7 mouse cellular contexts compared by ENCODE assay signal in genomic region chr10:128821358-128822056, GRCm38 (mm10). TPM values are rescaled to one million over a fixed set of nuclear protein-coding genes. Genes with fewer than 3 reads are reported as not detected.
DNase-seq lines count a peak whose midpoint lies in the region; ATAC-seq lines count a peak whose summit lies in the region.

Gene Ormdl2 (minus strand): TSS chr10:128821645.

- peak; percentile 99 for DNase-seq in adrenal gland, adult 8-10 months
- DNase-seq in embryo, embryonic 9.5 days (ENCODE audit: extremely low spot score): peak; percentile 99
- DNase-seq in gastrocnemius, postnatal 4 days (ENCODE audit: low spot score in 2 of 2): peak; percentile 96 to 98
- DNase-seq in left cerebral cortex, postnatal 36 days (ENCODE audit: low spot score in 2 of 2): peak; percentile 99
- peak; percentile 100 for DNase-seq in midbrain, embryonic 11.5 days (ENCODE audit: low spot score, missing footprints)
- peak; percentile 100 for DNase-seq in skeletal muscle tissue, adult 2 months (ENCODE audit: low read depth, low spot score)

- H3K9ac ChIP-seq in intestine, embryonic 16.5 days (ENCODE audit: low read depth, low read length): peak within 1 kb of the TSS; percentile 86
- peak within 1 kb of the TSS; percentile 87 for H3K9ac ChIP-seq in midbrain, embryonic 11.5 days (ENCODE audit: low read length)

- H3K9me3 ChIP-seq in intestine, embryonic 16.5 days (ENCODE audit: control insufficient read depth, low read length): no peaks in the 10 kb centered on the region
- H3K9me3 ChIP-seq in midbrain, embryonic 11.5 days (ENCODE audit: control insufficient read depth, low read length): no peaks in the 10 kb centered on the region

- H3K4me1 ChIP-seq in intestine, embryonic 16.5 days (ENCODE audit: control insufficient read depth, insufficient read depth, low read length): 0 out of 2 replicates have a peak, but pooled peaks cover 9% of the 10 kb centered on the region
- peaks cover 8% of the 10 kb centered on the region for H3K4me1 ChIP-seq in midbrain, embryonic 11.5 days (ENCODE audit: control insufficient read depth, insufficient read depth, low read length)

- intact Hi-C loops in left cerebral cortex, postnatal 36 days (cut with DNase I): loop anchor here (1.0 kb wide), 1 partner anchor 16 kb away; no protein-coding TSS in a partner anchor

- peak within 1 kb of the TSS; percentile 87 for H3K4me3 ChIP-seq in intestine, embryonic 16.5 days (ENCODE audit: low read length)
- peak within 1 kb of the TSS; percentile 88 for H3K4me3 ChIP-seq in midbrain, embryonic 11.5 days (ENCODE audit: low read depth, low read length)

- WGBS in intestine, embryonic 16.5 days: under 1% methylated on average over 46 of the region's 46 CpGs
- under 1% methylated on average over 46 of the region's 46 CpGs for WGBS in midbrain, embryonic 11.5 days

- H3K4me2 ChIP-seq in intestine, embryonic 16.5 days (ENCODE audit: low read depth, low read length): peak within 1 kb of the TSS; percentile 77
- H3K4me2 ChIP-seq in midbrain, embryonic 11.5 days: peak within 1 kb of the TSS; percentile 54

- H3K27ac ChIP-seq in intestine, embryonic 16.5 days (ENCODE audit: low read length): peak within 1 kb of the TSS; percentile 66
- peak within 1 kb of the TSS; percentile 3; the same call in 1 of the 2 replicates for H3K27ac ChIP-seq in midbrain, embryonic 11.5 days (ENCODE audit: low read depth, low read length)

- H3K36me3 ChIP-seq in intestine, embryonic 16.5 days (ENCODE audit: control insufficient read depth, insufficient read depth, low read length): peaks cover 11% of the 10 kb centered on the region
- peaks cover 21% of the 10 kb centered on the region; the same call in 1 of the 2 replicates for H3K36me3 ChIP-seq in midbrain, embryonic 11.5 days (ENCODE audit: control insufficient read depth, insufficient read depth, low read length)

- peak; percentile 100 for ATAC-seq in intestine, embryonic 16.5 days
- peak; percentile 100 for ATAC-seq in midbrain, embryonic 11.5 days (ENCODE audit: low FRiP score)

- H3K27me3 ChIP-seq in intestine, embryonic 16.5 days (replicated peaks; ENCODE audit: control insufficient read depth, insufficient read depth, low read length): no peaks in the 10 kb centered on the region
- no peaks in the 10 kb centered on the region for H3K27me3 ChIP-seq in midbrain, embryonic 11.5 days (ENCODE audit: control insufficient read depth, insufficient read depth, low read length)

RNA-seq across cellular contexts. Expression of gene Ormdl2, which starts in this region (rescaled TPM):
- 10 to 100 TPM; 39.5 to 51.9 (median 42.5) TPM for total RNA-seq in adrenal gland, adult 8-10 months (2022)
- 10 to 100 TPM; 11.7 to 12.0 TPM for total RNA-seq in gastrocnemius, postnatal 4 days (2021)
- polyA plus RNA-seq in intestine, embryonic 16.5 days (2015; fragmentation: Nextera tagmentation; extraction: Ambion mirVana): 126 and 132 TPM in 2 replicates
- 1 to 10 TPM; 7.1 to 7.7 TPM for total RNA-seq in left cerebral cortex, postnatal 36 days (2021)
- 64.4 and 70.6 TPM in 2 replicates for polyA plus RNA-seq in midbrain, embryonic 11.5 days (2014; fragmentation: Nextera tagmentation; extraction: Ambion mirVana)

Comparison
In these comparisons a context has a peak if more than half of its experiments do, and no peak if none do; other contexts are left out.
1. Peak in every context shown above with its lines: DNase-seq, ATAC-seq, H3K4me3 ChIP-seq and H3K27ac ChIP-seq.